Mouse (Mus musculus): ENCODE results near the gene Six4.

- TF ChIP-seq GATA1 (IDR thresholded peaks at IDR 0.05; ENCODE audit: borderline replicate concordance, low read length) (no peak), FLI1 (IDR thresholded peaks at IDR 0.05; ENCODE audit: low read length) (no peak)
Observed at GRCm38 (mm10) chr12:73110431-73111111, 2.7 kb downstream of the Six4 start.
